Mouse (Mus musculus): Measurements from ENCODE around the gene Mrtfb.

Mrtfb gene

DNA sequence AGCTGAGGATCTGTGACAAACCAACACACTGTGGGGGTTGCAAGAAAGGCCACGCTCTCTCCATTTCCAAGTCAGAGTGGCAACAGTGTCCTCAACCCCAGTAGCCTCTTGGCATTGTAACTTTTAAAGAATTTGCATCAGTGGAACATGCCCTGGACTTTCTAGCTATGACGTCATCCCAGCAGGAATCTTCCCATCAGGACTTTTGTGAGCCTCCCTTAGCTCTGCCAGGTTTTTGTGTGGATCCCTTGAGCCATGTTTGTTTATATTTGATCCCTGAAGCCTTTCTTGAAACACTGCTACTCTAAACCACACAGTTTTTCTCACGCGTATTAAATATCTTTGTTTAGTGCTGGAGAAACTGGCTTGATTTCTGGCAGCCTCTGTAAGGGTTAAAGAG, 97.6 kb downstream of the Mrtfb start:
- DNase-seq (ENCODE audit: low spot score) = no peak

DNA sequence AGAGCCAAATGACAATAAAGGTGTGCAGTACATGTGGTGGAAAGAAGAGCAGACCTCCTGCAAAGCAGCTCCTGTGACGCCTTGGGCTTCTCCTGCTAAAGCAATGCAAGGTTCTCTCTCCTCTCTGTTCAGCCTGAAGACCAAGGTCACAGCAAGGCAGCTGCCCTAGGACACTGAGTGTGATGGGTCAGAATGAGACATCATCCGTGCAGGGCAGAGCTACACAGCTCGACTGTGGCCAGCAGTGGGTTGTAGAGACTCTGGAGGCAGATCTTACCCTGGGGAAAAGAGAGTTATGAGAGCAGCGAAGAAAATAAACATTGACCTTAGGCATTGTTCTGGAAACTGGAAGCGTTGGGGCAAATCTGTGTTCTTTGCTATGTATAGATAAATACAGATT, 98.2 kb downstream of the Mrtfb start:
- no peak for DNase-seq (ENCODE audit: low spot score)

DNA sequence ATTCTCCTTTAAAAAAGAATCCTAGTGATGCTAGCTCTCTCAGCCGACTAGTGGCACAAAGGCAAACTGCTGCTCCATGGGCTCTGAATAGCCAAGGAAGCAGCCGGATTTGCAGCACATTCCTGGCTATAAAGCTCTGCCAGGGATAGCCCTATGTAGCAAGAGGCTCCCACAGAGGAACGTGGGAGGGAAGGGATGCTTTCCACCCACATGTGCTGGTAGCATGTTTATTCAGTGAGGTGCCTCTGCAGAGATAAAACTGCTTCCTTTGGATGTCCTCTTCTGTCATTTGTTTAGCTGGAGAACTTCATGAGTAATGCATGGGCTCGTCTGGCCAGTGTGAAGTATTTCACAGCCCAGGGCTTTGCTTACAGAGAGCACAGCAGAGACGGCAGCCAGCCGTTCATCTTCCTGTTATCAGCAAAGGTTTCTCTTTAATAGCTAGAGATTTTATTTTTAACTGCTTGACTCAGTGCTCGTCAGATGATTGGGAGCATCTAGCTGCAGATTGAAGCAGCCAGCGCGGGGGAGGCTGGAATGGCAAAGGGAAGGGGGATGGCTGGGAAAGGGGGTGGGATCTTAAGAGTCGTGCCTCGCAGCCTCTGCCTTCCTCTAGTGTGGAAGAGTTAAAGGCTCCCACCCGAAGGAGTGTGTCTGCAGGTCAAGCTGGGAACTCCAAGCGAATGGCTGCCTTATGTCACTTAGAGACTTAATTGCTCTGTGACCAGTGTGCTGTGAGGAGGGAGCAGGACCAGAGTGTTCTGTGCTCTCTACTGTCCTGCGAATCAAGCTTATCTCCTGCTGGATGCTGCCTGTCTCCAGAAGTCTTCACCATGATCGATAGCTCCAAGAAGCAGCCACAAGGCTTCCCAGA, 101.8 kb downstream of the Mrtfb start:
- DNase-seq (ENCODE audit: low spot score) = no peak

DNA sequence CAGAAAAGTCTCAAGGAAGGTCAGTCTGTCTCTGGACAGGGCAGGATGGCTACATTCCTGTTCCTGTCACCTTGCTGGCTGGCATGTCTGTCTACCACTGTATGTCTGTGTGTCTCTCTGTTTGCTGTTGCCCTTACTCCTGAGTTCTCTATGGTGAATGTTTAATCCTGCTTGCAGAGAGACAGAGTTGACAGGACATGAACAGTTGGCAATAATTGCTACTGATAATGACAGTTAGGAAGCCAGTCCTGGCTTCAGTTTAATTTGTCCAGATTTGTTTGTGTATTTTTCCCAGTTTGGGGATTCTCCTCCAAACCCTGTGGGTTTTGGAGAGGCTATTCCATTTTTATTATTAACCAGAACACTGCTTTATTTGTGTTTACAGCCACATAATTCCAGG, 102.5 kb downstream of the Mrtfb start:
- no peak for DNase-seq (ENCODE audit: low spot score)

DNA sequence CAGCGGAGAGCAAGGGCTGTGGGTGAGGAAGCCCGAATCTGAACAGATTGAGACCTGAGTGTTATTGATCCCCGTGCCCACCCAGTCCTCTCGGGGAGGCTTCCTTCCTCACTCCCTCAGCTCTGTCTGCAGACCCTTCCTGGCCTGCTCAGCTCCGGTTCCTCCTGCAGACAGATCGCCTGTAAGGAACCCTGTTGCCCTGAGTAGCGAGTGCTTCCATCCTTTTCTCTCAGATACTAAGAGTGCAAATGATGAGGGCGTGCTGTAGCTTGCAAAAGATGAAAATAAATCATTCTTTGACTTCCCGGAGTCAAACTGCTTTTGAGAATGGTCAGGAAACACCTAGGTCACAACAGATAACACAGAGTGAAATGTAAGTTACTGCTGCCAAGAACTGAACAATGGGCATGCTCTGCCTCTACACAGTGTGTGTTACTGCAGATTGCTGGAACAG, 103.2 kb downstream of the Mrtfb start:
- no peak for DNase-seq (ENCODE audit: low spot score)

DNA sequence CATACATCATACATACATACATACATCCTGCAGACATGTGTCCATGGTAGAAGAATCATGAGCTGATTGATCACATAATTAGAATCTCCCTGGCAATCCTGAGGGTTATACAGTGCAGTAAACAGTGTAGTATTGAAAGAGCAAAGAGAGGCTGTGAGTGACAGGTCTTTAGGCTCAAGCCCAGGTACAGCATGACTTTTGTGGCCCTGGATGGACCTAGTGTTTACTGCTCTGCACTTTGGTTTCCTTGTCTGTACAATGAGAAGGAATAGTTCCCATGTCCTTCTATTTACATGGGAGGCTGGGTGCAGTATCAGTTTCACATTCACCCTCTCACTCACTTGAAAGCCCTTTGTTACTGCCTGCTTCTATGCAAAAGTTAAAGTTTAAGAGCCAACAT, 103.9 kb downstream of the Mrtfb start:
- DNase-seq (ENCODE audit: low spot score) = no peak

DNA sequence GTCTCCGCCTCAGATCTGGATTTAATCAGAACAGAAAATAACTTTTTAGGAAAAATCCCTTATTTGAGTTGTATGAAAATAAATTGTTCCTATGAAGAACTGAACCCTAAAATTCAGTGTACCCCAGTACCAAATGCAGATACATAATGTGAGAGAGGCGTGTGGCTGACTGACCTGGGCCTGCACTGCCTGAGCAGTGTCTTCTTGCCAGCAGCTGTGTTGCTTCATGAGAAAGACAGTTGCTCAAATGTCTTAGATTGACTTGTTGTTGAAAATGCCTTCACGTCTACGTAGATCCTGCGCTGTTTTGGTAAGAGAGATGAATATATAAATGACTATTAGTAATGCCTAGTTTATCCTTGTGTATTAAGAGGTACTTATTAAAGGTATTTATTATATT, 104.6 kb downstream of the Mrtfb start:
- no peak for DNase-seq (ENCODE audit: low spot score)

DNA sequence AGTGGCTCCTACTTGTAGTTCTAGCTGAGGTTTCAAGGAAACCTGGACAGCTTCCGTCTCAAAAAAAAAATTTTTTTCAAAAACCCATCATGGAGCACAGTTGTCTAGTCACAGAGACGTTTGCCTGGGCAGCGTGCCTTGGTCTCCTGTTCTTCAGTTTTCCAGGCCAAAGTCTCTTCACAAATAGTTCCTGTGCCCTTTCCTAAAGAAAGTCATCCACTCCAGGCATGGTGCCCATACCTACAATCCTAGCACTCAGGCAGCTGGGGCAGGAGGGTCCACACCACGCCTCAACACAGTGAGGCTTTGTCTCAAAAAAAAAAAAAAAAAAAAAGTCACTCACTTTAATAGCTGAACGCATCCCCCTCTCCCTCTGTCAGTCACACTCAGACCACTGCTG, 106.9 kb downstream of the Mrtfb start:
- DNase-seq (ENCODE audit: low spot score) = no peak

DNA sequence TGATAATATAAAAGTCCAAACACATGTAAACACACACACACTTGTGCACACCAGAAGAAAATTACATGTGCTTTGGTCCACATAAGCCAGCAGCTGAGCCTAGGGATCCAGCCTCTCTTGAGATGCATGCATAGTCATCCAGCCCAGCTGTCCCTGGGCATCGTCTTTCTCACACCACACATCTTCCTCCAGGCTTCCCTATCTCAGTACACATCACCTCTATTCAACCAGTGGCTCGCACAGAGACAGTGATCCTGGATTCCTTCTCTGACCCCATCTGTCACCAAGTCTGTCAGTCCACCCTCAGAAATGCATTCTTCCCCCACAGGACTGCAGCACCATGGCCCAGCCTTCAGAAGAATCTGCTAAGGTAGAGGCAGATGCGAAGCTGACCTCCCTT, 107.9 kb downstream of the Mrtfb start:
- DNase-seq (ENCODE audit: low spot score) = no peak

DNA sequence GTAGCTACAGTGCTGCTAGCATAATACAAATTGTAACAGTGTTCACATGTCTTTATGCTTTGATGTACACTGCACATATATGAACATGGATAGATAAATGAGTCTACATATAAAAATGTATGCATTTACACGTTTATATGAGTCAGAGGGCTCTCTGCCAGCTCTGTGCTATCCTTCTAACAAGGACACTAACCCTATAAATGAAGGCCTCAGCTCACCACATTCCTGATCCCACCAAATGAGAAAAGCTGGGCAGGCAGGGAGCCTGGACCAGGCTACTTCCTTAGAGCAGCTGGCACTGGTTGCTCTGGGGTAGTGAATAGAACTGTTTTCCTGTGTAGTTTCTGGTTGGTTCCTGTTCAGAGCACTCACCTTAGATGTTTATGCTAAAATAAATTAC, 110.0 kb downstream of the Mrtfb start:
- DNase-seq (ENCODE audit: low spot score) = no peak

DNA sequence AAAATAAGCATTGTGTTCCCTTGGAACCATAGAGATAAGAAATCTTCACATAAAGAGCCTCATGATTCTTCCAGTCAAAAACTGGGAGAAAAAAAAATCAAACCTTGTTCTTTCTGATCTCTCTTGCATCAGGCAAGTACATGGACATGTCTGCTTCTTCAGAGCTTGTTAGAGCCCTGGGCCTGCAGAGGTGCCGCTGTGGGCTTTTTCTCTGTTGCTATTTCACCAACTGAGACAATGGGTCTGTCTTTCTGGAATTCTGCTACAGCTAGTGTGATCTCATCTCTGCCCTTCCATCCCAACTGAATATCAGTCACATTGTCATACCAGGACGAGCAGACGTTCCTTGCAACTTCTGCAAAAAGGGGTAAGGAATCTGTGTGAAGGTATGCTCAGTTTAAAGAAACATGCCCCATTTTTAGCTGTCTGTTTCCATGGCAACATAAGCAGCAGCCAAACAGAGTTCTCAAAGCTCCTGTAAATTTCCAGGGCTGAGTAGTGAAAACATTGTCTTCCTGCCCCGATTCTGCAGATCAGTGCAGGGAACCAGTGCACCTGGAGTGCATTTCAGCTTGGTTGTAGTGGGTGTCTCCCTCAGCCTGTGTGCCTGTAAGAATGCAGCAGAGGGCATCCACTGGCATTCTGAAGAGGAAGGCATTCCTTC, 110.7 kb downstream of the Mrtfb start:
- no peak for DNase-seq (ENCODE audit: low spot score)

DNA sequence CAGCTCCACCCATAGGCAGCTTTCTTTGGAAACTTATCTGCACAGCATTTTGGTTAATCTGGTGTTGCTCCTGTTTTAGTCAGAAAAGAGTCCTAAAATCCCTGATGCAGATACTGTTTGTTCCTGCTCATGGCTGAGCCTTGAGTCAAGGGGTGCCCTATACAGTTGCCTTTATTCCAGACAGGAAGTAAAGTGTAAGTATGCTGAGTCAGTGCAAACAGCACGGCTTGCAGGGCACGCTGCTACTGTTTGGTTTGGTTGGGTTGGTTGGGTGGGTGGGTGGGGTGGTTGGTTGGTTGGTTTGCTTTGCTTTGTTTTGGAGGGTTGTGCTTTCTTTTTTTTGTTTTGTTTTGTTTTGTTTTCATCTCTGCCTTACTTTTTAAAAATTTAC, 111.2 kb downstream of the Mrtfb start:
- DNase-seq (ENCODE audit: low spot score) = no peak

DNA sequence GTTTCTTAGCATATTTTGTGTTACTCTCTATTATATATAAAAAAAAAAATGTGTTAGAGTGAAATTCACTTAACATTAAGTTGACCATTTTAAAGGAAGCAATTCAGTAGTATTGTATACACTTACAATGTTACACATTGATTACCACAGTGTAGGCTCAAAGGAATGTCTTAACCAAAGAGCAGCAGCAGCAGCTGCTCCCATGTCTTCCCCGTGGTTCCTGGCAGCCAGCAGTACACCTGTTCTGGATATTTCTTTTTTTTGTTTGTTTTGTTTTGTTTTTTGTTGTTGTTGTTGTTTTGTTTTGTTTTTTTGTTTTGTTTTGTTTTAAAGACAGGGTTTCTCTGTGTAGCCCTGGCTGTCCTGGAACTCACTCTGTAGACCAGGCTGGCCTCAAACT, 112.4 kb downstream of the Mrtfb start:
- DNase-seq (ENCODE audit: low spot score) = no peak

DNA sequence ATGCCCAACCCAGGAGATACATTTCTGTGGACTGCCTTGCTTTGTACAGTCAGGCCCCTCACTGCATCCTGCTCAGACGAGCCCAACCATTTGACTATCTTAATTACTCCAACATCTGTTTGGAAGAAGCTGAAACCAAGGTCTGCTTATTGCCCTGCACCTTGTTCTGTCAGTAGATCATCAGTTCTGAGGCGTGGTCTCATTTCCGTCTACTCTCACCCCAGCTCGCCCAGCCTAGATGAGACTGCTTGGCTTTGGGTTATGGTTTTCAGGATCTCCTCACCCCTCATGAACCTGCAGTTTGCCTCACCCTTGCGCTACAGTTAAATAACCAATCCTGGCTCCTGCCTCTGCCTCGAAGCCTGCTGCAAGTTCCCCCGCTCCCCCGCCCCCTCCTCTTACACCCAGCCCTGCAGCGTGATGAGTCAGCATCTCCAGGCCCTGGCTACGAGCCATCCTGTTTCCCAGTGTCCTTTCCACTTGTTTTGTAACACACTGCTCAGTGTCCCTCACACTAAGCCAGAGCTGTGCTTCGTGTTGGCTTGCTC, 115.5 kb downstream of the Mrtfb start:
- DNase-seq (ENCODE audit: low spot score) = peak; percentile 20

DNA sequence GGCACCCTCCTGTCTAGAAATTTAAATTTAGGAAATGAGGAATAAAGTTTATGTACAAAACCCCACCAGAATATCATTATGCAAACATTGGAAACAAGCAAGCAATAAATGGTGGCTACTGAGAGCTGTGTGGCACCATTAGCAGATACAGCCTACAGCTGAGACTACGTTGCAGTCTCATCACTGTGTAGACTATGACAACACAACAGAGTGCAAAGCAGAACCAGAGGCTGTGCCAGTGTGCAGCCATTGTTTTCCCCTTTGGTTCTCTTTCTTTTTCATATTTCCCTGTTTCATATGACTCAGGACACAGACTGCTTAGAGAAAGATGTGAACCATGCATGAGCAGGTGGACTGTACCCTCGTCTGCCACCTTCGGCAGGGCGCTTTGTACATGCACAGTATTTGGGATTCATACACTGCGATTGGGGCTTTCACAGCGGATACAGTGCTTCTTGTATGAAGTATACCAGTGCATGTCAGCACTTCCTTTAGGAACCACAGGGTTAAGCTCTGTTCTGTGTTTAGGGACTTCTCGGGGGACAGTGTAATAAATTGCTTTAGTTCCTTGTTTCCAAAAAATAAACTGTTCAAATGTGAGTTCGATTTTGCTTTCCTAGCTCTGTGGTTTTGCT, 116.7 kb downstream of the Mrtfb start:
- DNase-seq (ENCODE audit: low spot score) = no peak

DNA sequence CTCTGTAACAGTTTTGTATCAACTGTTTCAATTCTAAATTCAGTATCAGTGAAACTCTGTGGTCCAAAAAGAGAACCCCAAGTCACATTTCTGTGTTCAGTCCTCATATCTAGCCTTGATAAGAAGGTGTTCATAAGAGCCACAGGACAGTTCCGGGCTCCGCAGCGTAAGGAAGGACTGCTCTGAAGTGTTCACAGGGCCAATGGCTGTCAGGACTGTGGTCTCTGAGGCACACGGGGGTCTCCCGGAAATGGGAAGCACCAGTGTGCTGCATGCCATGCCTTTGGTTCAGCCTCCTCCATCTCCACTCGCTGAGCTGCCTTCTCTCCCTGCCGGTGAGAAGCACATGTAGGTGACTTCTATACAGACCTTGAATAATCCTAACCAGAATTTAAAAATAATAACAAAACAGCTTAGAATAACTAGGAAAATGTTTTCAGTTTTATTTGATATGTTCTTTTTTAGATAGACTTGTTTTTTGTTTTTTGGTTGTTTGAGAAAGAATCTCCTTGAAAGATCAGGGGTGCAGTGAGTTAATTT, 120.7 kb downstream of the Mrtfb start:
- DNase-seq (ENCODE audit: low spot score) = no peak

DNA sequence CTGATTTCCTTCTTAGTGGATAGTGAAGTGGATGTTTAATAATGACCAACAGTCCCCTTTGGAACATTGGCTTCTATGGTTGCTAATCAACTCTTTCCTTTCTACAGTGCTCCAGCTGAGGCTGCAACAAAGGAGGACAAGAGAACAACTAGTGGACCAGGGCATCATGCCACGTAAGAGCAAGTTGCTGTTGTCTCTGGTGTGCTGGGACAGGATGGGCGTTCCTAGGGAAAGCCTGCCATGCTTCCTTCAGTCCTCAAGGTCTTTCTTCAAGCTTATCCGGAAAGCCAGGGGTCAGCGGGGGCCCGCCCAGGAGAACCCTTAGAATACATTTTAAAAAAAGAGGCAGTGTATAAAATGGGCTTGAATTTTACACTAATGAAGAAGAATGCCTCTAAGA, 121.9 kb downstream of the Mrtfb start:
- no peak for DNase-seq (ENCODE audit: low spot score)

DNA sequence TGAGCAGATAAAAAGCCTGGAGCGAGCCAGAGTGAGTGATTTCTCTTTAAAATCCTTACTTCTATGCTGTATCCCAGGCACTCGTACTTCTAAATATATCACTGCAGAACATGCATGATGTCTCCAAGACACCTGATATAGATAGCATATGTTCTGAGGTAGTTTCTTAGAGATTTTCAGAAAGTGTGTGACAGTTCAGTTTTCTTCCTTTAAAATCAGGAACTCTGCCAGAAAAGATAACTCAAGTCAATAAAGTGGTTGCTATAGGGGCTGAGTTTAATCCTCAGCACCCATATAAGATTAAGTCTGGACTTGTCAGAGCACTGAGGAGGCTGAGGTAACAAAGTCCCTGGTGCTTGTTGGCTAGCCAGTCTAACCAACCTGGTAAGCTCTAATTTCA, 123.6 kb downstream of the Mrtfb start:
- DNase-seq (ENCODE audit: low spot score) = no peak

DNA sequence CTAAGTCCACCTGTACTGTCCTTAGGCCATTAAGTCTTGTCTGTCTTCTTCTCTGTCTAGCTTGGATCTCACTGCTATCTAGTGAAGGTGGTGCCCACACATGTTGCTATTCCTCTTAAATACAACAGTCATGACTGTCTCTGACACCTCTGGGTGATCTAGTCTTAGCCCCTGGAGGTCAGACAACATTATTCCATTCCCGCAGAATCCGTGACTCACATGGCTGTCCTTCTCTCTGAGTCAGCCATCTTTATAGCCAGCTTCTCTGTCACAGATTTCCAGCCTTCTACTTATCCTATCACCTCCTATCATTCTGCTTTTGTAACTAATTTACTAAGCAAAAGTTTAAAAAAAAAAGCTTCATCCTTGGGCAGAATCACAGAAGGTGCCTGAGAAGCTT, 125.5 kb downstream of the Mrtfb start:
- no peak for DNase-seq (ENCODE audit: low spot score)

DNA sequence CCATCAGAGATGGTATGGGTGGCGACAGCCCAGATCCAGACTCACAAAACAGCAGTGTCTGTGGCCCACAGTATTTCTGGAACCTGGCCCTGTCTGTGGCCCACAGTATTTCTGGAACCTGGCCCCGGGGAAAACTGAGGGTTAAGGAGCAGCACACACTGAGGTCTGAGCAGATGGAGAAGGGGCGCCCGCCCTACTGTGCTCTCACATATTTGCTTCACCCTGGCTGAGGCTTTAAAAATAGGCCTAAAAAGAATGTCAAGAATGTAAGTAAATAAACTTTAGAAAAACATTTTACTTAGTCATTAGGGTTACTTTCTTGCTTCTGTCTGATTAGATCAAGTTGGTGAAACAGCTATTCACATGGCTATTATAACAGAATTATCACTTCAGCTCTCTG, 131.0 kb downstream of the Mrtfb start:
- DNase-seq (ENCODE audit: low spot score) = no peak

DNA sequence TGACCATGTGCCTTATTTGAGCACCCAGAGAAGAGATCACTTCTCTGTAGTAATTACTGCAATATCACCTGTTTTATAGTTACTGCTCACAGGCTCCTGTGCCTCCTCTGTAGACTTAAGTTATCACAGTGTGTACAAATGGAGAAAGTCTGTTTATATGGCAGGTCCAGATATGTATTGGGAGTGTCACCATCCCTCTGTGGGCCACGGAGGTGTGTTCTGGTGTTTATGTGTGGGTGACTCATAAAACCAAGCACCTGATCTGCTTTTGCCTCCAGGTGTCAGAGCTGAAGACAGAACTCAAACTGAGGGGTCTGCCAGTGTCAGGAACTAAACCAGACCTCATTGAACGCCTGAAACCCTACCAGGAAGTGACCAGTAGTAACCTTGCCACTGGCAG, 144.1 kb downstream of the Mrtfb start:
- no peak for DNase-seq (ENCODE audit: low spot score)

DNA sequence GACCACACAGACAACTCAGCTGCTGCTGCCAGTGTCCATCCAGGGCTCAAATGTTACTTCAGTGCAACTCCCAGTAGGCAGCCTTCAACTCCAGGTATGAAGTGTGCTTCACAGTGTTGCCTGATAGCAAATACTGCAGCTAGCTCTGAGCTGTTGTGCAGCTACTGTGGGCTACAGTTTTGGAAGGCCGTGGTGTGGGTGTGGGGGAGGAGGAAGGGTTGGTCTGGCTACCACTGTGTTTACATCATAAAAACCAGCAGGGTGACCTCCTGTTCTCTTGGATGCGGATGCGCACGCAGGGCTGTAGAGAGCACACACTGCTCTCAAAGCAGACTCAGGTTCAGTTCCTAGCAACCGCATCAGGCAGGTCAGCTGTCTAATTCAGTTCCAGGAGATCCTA, 145.3 kb downstream of the Mrtfb start:
- no peak for DNase-seq (ENCODE audit: low spot score)

DNA sequence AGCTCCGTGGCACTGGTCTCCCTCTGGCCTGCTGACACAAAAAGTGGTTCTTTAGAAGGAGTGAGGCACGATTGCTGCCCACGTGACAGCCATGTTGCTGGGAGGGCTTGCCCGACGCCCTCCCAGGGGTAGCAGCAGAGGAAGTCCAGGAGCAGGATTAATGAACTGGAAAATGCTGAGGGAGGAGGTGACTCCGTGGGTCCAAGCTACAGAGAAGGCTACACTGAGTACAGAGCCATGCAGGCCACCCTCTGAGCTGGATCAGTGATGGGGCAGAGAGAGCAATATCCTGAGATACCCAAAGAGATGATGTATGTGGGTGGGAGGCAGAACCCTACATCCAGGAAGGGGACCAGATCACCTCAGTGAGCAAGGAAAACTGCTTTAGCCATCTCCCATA, 148.4 kb downstream of the Mrtfb start:
- no peak for DNase-seq (ENCODE audit: low spot score)

Data from c-Kit-positive CD71-positive TER-119-positive erythroid progenitor cells, embryonic 14.5 days (primary cell).